ENCODE assay signal across 11 mouse cellular contexts in genomic region chr12:33592431-33592911, GRCm38 (mm10).
DNase-seq lines count a peak whose midpoint lies in the region; ATAC-seq and TF ChIP-seq lines count a peak whose summit lies in the region.
"Had no signal": no experiment of that assay in that cellular context is flagged by ENCODE, and none has a peak within 500 bp of the region (broad histone marks: within the 10 kb centered on the region; RNA-seq: fewer than 3 reads in every experiment).

No protein-coding gene starts in this region.

- H3K4me2 ChIP-seq in lung, embryonic 14.5 days: peak overlapping the region; percentile 46
- H3K4me2 ChIP-seq in forebrain, embryonic 16.5 days (ENCODE audit: low read length): peak overlapping the region; percentile 37
- peak overlapping the region; percentile 60 for H3K4me2 ChIP-seq in limb, embryonic 13.5 days (replicated peaks)
- H3K4me2 ChIP-seq in stomach, embryonic 15.5 days: peak overlapping the region; percentile 41

- H3K27ac ChIP-seq in lung, embryonic 14.5 days (ENCODE audit: low read depth): no peak overlapping the region
- no peak overlapping the region for H3K27ac ChIP-seq in forebrain, embryonic 16.5 days (ENCODE audit: low read length)
- H3K27ac ChIP-seq in limb, embryonic 13.5 days: peak overlapping the region; percentile 70; the same call in 1 of the 2 replicates
- 0 out of 2 replicates have a peak overlapping the region, but pooled peaks have one; percentile 22 for H3K27ac ChIP-seq in stomach, embryonic 15.5 days
- H3K27ac ChIP-seq: heart, embryonic 13.5 days had no signal

- WGBS in lung, embryonic 14.5 days: 27% methylated on average over 6 of the region's 6 CpGs
- WGBS in forebrain, embryonic 16.5 days: 44% methylated on average over 6 of the region's 6 CpGs
- 6% methylated on average over 6 of the region's 6 CpGs for WGBS in limb, embryonic 13.5 days
- 25% methylated on average over 6 of the region's 6 CpGs for WGBS in stomach, embryonic 15.5 days

- no peaks in the 10 kb centered on the region for H3K27me3 ChIP-seq in lung, embryonic 14.5 days (ENCODE audit: insufficient read depth, low read length)
- no peaks in the 10 kb centered on the region for H3K27me3 ChIP-seq in forebrain, embryonic 16.5 days (replicated peaks; ENCODE audit: control insufficient read depth, insufficient read depth, low read length)
- no peaks in the 10 kb centered on the region for H3K27me3 ChIP-seq in limb, embryonic 13.5 days
- H3K27me3 ChIP-seq in stomach, embryonic 15.5 days (replicated peaks): no peaks in the 10 kb centered on the region
- H3K27me3 ChIP-seq: heart, embryonic 13.5 days; megakaryocyte, embryonic 14.5 days had no signal

- DNase-seq in lung, embryonic 14.5 days: peak; percentile 33
- DNase-seq in lung, postnatal 25 days (ENCODE audit: low spot score): no peak
- no peak for DNase-seq in spleen, postnatal 4 days (ENCODE audit: low spot score in 2 of 2)
- DNase-seq in thymus, postnatal 25 days: no peak
- DNase-seq: adrenal gland, adult 8-10 months had no signal

- no peaks in the 10 kb centered on the region for H3K36me3 ChIP-seq in lung, embryonic 14.5 days (ENCODE audit: insufficient read depth)
- H3K36me3 ChIP-seq in forebrain, embryonic 16.5 days (ENCODE audit: control insufficient read depth, insufficient read depth): no peaks in the 10 kb centered on the region
- no peaks in the 10 kb centered on the region for H3K36me3 ChIP-seq in limb, embryonic 13.5 days
- no peaks in the 10 kb centered on the region for H3K36me3 ChIP-seq in stomach, embryonic 15.5 days
- H3K36me3 ChIP-seq: heart, embryonic 13.5 days had no signal

- no peak for TF ChIP-seq CTCF in lung, embryonic 14.5 days (IDR thresholded peaks at IDR 0.05; ENCODE audit: low read depth)

- no peaks in the 10 kb centered on the region for H3K4me1 ChIP-seq in lung, embryonic 14.5 days (ENCODE audit: insufficient read depth)
- 0 out of 2 replicates have a peak, but pooled peaks cover 3% of the 10 kb centered on the region for H3K4me1 ChIP-seq in forebrain, embryonic 16.5 days (replicated peaks; ENCODE audit: control insufficient read depth, insufficient read depth, low read length)
- peaks cover 21% of the 10 kb centered on the region for H3K4me1 ChIP-seq in limb, embryonic 13.5 days
- H3K4me1 ChIP-seq in stomach, embryonic 15.5 days: no peaks in the 10 kb centered on the region
- H3K4me1 ChIP-seq: heart, embryonic 13.5 days; megakaryocyte, embryonic 14.5 days had no signal

- H3K9ac ChIP-seq in lung, embryonic 14.5 days: no peak overlapping the region
- H3K9ac ChIP-seq in forebrain, embryonic 16.5 days (replicated peaks; ENCODE audit: low read depth, low read length): 0 out of 2 replicates have a peak overlapping the region, but pooled peaks have one; percentile 22
- H3K9ac ChIP-seq in limb, embryonic 13.5 days: no peak overlapping the region
- H3K9ac ChIP-seq in stomach, embryonic 15.5 days: no peak overlapping the region
- H3K9ac ChIP-seq: heart, embryonic 13.5 days had no signal

- H3K9me3 ChIP-seq in lung, embryonic 14.5 days (ENCODE audit: low read depth, low read length): no peaks in the 10 kb centered on the region
- no peaks in the 10 kb centered on the region for H3K9me3 ChIP-seq in forebrain, embryonic 16.5 days (ENCODE audit: control insufficient read depth, low read length)
- H3K9me3 ChIP-seq in limb, embryonic 13.5 days: no peaks in the 10 kb centered on the region
- no peaks in the 10 kb centered on the region for H3K9me3 ChIP-seq in stomach, embryonic 15.5 days
- H3K9me3 ChIP-seq: heart, embryonic 13.5 days; megakaryocyte, embryonic 14.5 days had no signal

- H3K4me3 ChIP-seq in lung, embryonic 14.5 days (ENCODE audit: low read depth, low read length): 0 out of 2 replicates have a peak overlapping the region, but pooled peaks have one; percentile 2
- peak overlapping the region; percentile 8; the same call in 1 of the 2 replicates for H3K4me3 ChIP-seq in forebrain, embryonic 16.5 days (replicated peaks; ENCODE audit: low read length)
- H3K4me3 ChIP-seq in limb, embryonic 13.5 days: peak overlapping the region; percentile 23
- 0 out of 2 replicates have a peak overlapping the region, but pooled peaks have one; percentile 2 for H3K4me3 ChIP-seq in stomach, embryonic 15.5 days (replicated peaks)
- H3K4me3 ChIP-seq: heart, embryonic 13.5 days; megakaryocyte, embryonic 14.5 days had no signal

- peak; percentile 44; the same call in 1 of the 2 replicates for ATAC-seq in lung, embryonic 14.5 days (ENCODE audit: insufficient read depth)
- peak; percentile 40; the same call in 1 of the 2 replicates for ATAC-seq in forebrain, embryonic 16.5 days
- peak; percentile 28; the same call in 1 of the 2 replicates for ATAC-seq in limb, embryonic 13.5 days (ENCODE audit: low FRiP score, low read depth)
- no peak; the same call in 1 of the 2 replicates for ATAC-seq in stomach, embryonic 15.5 days (ENCODE audit: insufficient read depth, low FRiP score, low read depth)
- no peak for ATAC-seq in megakaryocyte-erythroid progenitor cell, adult 5-6 weeks (replicated peaks; ENCODE audit: low FRiP score, low TSS enrichment, poor library complexity, severe bottlenecking)

Comparison
In these comparisons a context has a peak if more than half of its experiments do, and no peak if none do; other contexts are left out.
1. ATAC-seq: peak in lung, embryonic 14.5 days (single experiment), forebrain, embryonic 16.5 days (single experiment) and limb, embryonic 13.5 days (single experiment); none in stomach, embryonic 15.5 days (single experiment) and megakaryocyte-erythroid progenitor cell, adult 5-6 weeks (single experiment).
2. H3K27ac ChIP-seq: peak in limb, embryonic 13.5 days (single experiment) and stomach, embryonic 15.5 days (single experiment); none in lung, embryonic 14.5 days (single experiment) and forebrain, embryonic 16.5 days (single experiment).
3. Peak in every context shown above with its lines, with median percentiles within 50 percentile points of each other: H3K4me2 ChIP-seq and H3K4me3 ChIP-seq.